Mouse (Mus musculus) stomach, postnatal 0 days (tissue): ENCODE data around the gene Pde6b.

Experiments used
- CTCF ChIP-seq: IDR thresholded peaks from 2 replicates; pipeline ENCODE4 v1.5.1; 2016; ENCODE audit warnings: antibody characterized with exemption, low read depth, mild to moderate bottlenecking, moderate library complexity
- EP300 ChIP-seq: optimal IDR thresholded peaks from 2 replicates; pipeline ENCODE3; 2016; ENCODE audit warnings: antibody characterized with exemption

- TF ChIP-seq CTCF (peak; percentile 26), EP300 (no peak)
Measured at GRCm38 (mm10) chr5:108448785-108449668, 60.8 kb downstream of the Pde6b start, which contains the start of gene Mfsd7a.
